Mouse (Mus musculus) kidney, postnatal 10 days (tissue): ENCODE measurements around the gene Fscb.

ENCODE experiments used
- DNase-seq: peaks from one replicate; pipeline ENCODE4 v3.0.0; 2021; ENCODE audit warnings: mixed read lengths

The Fscb gene

DNA sequence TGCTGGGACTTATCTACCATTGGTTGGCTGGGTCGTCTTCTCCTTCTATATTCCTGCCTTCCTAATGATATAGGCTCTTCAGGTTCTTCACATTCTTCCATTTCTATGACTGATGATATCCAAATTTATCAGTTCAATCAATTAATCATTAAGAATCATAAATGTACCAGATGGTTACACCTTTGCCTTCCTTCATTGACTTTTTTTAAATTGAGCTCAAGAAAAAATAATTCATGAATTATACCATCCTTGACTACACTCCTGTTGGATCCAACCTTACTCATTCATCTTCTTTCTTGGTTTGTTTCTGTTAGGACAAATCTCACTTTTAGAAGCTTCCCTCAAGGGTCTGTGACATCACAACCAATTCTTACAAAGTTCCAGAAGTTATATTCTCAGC lies at the start of gene Fscb:
TSS of gene Fscb (minus strand) at position 101 of the 400 bp plus-strand sequence.
- DNase-seq: no peak

GRCm38 (mm10) chr12:64516775-64517174 lies 42.3 kb upstream of the Fscb start:
- no peak for DNase-seq

- DNase-seq: no peak
These were observed 38.9 kb upstream of the Fscb start for GRCm38 (mm10) chr12:64513439-64513838.

GRCm38 (mm10) chr12:64497706-64498105 lies 23.2 kb upstream of the Fscb start:
- DNase-seq: peak; percentile 5

- no peak for DNase-seq
These were observed 875 bp downstream of the Fscb start for GRCm38 (mm10) chr12:64473615-64474014.

- DNase-seq: no peak
These were observed 1.4 kb downstream of the Fscb start for GRCm38 (mm10) chr12:64473136-64473535.

GRCm38 (mm10) chr12:64455228-64455627 lies 19.3 kb downstream of the Fscb start:
- DNase-seq: no peak

GRCm38 (mm10) chr12:64449911-64450310 lies 24.6 kb downstream of the Fscb start:
- DNase-seq: no peak

DNA sequence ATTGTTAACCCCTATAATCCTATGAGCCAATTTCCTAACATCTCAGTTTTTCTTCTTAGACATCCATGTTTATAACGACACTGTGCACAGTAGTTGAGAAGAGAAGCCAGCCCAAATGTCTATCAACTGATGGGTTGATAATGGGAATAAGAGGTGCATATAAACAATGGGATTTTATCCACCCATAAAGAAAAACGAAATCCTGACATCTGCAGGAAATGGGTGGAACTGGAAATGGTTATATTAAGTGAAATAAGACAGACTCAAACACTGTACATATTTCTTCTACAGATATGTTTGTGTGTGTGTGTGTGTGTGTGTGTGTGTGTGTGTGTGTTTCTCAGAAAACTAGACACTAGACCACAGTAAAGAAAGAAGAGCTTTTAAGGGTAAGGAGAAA lies 37.8 kb downstream of the Fscb start:
- no peak for DNase-seq
